Mouse (Mus musculus): ENCODE measurements at regions not wholly inside any gene's neighbourhood (a gene's known extent, or its start where the extent isn't known, plus 50 kb on each side); places are given as distances from the start of the nearest gene placed in this dataset.

DNA sequence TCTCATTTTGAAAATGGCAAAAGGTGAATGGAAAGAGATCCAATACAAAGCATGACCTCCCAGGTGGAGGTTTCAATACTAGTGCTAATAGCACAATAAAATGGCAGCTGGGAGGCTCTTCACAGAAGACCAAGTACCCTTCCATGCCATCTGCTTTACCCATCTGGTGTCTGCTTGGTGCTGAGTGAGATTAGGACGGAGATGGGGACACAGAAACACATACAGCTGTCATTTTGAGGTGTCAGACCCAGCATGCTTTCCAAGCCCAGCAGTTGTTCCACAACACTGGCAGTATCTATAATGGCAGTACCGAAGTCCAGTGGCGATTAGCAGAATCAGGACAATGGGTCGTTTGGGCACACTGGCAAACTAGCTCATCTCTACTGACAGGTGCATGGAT lies 118.9 kb upstream of the 1700064H15Rik start:
- DNase-seq (ENCODE audit: low spot score), result no peak

DNA sequence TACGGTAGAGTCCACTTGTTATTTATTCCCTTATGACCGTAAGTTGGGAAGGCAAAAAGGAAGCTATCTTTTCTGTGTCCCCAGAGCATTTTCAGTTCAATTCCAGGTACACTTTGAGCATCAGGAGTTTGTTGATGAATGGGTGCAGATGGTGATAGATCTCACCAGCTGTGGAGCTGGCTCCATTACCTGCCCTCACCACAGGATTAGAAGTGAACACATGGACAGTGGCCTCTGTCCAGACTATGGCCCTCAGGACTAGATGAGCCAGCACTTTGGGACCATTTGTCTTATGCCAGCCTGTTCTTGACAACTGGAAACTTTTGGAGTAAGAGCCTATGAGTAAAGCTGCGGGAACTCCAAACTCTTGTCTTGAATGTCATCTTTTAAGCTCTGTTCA lies 123.5 kb upstream of the 1700064H15Rik start:
- no peak for DNase-seq (ENCODE audit: low spot score)

DNA sequence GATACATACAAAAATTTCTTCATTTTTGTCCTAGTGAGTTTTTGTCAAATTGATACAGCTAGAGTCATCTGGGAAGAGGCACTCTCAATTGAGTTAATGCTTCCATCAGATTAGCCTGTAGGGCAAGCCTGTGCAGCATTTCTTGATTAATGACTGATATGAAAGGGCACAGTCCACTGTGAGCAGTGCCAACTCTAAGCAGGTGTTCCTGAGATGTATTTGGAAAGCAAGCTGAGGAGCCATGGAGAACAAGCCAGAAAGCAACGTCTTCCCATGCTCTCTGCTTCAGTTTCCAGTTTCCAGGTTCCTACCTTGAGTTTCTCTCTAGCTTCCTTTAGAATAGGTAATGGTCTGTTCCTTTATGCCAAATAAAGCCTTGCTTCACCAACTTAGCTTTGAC lies 125.5 kb upstream of the 1700064H15Rik start:
- no peak for DNase-seq (ENCODE audit: low spot score)

DNA sequence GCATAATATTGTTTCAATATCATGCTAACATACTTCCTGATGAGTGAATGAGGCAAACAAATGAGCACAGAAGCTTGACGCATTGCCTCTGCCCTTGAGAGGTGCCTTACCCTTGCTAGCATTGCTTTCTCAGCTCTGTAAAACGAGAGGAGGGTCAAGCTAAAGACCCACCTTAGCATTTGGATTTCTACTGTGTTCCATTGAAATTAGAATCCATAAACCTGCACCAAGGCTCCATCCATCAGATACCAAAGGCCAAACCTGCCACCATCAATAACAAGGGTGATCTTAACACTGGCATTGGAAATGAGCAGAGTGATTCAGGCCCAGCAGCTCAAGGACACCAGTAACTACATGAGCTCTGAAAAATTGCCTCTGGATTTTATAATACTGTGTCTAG lies 126.2 kb upstream of the 1700064H15Rik start:
- no peak for DNase-seq (ENCODE audit: low spot score)

DNA sequence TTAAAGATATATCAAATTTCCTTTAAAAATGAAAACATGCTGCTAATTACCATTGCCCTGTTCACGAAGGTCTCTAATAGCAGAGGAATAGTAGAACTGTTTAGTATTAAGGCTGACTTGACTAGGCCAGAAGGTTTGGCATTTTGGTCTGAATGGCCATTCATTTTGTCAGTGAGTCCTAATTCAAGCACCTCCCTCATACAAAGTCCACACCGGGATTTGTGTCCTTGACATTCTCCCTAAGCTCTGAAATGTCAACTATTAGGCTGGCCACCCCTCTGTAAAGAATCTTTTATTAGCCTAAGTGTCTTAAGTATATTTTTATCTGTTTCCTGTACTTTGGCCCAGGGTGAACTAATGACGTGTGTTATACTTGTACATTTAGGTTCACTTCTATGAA lies 126.7 kb upstream of the 1700064H15Rik start:
- DNase-seq (ENCODE audit: low spot score), result no peak

DNA sequence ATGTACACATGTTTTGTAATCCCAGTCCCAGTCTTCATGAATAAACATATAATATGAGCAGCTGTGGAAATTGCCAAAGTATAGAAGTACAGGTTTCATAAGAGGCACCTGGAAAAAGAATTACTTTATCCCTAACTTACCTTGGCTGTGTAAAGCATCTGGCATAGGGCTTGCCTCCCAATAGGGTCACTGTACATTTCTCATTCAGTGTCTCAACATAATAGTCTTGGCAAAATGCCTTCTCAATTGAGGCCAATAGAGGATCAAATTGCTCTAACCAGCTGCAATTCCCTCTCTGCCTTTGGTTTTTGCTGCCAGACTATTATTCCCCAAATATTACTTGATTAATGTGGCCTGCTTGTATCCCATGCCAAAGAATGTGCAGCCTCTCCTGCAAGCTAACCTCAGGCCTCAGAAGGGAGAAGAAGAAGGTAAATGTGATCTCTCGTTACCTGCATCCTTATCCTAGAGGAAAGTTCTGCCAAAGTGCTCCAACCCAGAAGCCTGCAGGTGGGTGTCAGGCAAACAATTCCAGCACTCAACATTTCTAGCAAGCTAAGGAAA lies 158.2 kb upstream of the Cp start:
- no peak for DNase-seq (ENCODE audit: low spot score)

DNA sequence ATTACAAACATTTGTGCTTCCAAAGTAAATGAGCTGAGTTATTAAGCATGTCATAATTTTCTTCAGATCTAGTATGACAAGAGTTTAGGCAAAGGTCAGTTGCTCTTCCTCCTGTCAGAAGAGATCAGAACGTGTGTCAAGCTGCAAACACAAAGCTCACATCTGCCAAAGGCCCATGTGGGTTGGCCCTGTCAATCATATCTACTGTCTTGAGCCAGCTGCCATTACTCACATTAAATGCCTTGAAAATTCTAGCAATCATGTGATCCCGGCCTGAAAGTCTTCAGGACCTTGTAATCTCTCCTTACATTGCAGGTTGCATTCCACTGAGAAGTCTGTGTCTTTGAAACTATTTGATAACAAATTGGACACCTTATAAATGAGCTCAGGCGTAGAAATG lies 146.8 kb upstream of the Cp start:
- no peak for DNase-seq (ENCODE audit: low spot score)

DNA sequence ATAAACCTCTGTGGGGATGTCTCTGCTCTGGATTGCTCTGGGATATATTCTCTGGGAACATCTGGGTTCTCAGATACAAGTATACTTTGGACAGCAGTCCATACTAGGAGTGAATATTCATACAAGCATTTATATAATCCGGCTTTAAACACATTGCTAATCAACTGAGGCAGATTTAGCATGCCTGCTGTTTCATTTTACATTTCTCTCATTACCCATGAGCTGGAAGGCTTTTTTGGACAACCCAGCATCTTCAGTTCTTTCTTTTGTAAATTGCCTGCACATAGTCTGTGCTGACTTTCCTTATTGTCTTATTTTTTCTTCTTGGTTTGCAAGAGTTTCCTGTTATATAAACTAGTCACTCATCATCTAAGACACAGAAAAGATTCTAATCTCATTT lies 131.9 kb upstream of the Cp start:
- DNase-seq (ENCODE audit: low spot score), result no peak

DNA sequence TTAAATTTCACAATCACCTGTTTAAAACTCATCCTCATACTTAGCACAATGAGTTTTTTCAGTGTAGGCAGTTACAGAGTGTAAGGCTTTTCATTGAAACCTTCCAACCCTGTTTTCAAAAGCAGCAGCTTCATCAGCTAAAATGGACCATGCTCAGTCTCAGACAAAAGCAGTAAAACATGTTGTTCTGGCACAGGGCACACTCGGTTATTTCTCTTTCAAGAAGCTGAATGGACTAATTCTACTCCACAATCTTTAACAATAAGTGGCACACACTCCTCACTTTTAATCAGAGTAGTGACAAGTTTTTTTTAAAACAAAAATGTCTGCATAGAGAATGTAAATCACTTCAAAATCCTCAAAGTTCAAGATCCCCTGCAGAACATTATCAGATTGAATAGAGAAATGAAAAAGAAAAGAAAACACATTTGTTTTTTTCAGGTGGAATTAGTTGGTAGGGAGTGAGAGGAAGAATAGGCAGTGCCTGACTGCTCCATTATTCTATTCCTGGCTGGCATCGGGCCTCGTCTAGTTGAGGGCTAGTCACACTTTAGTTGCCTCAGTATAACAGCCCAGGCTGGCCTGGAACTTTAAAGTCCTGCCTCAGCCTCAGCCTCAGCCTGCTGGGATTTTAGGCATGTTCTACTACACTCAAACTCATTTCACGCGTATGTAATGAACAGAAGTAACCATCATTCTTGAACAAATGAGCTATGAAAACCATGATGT lies 128.2 kb upstream of the Cp start:
- no peak for DNase-seq (ENCODE audit: low spot score)

DNA sequence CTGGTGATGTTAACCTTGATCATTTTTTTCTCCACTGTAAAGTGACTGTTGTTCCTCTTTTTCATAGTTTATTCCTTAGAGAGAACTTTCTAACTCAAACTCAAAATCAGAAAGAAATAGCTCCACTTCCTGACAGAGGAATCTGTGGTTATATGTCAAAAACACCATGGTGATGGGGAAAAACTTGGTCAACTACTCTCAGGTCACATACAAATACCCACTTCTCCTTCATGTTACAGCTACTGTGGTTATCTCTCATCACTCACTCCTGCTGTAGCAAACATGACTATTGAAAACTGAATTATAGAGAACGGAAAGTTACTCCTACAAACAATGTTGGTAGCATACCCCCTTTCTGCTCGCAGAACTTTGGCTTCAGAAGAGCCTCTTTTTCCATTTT lies 127.1 kb upstream of the Cp start:
- no peak for DNase-seq (ENCODE audit: low spot score)

DNA sequence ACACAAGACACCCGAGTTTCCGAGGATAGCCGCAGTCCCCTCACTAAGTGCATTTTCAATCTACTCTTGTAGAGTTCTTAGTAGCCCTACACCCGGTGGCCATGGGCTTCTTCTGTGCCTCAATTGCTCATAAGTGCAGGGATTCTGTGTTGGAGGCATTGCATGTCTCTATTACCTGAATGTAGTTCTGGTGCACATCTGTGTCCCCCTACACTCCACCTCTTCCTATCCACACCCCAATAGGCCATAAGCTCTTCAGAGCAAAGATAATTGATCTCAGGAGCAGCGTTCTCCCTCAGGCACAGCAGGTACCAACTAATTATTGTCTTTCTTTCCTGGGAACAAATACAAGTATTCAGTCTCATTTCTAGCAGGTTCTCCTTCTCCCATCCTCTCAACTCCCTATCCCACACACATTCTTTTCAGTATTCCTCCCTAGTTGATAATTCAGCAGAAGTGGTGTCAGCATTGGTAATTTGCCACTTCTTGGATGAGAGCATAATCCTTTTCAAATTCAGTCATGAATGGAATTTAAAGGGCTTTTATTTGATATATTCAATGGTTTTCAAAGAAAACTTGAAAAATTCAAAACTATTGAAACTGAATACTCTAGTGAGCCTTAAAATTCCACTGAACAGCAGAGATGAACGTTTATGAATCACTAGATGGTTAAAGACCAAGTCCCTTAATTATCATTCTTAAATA lies 108.7 kb upstream of the Cp start:
- DNase-seq (ENCODE audit: low spot score), result no peak

DNA sequence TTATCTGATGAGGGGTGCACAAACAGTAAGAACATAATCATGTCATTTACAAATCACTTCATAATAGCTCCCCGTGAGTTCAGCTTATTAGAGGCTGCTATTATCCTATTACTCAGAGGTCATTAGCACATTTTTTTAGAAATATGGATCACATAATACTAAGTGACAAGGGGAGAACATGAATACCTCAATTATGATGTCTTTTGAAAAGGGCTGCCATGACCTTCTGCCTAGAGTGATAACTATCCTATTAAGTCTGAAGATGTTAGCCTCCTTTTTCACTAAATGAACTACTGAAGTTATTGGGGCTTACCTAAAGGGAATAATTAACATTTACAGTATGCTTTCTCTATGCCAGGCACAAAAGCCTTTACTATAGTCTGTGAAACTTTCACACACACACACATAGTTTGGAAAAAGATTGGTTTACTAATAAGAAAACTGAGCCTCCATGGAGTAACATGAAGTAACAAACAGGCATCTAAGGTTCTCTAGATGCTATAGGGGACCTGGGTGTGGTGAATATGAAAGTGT lies 108.1 kb upstream of the Cp start:
- no peak for DNase-seq (ENCODE audit: low spot score)

DNA sequence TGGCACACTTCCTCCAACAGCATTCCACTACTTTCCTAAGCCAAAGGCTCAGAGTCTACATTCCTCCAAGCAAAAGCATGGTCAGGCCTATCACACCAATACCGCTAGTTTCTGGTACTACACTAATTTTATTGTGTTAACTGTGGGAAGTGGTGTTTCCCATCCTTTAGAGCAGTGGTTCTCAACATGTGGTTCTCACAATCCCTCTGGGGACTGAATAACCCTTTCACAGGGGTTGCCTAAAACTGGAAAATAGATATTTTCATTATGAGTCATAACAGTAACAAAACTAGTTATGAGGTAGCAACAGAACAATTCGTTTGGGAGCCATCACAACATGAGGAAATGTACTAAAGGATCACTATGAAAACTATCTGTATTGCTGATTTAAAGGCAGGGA lies 74.2 kb upstream of the Cp start:
- no peak for DNase-seq (ENCODE audit: low spot score)

DNA sequence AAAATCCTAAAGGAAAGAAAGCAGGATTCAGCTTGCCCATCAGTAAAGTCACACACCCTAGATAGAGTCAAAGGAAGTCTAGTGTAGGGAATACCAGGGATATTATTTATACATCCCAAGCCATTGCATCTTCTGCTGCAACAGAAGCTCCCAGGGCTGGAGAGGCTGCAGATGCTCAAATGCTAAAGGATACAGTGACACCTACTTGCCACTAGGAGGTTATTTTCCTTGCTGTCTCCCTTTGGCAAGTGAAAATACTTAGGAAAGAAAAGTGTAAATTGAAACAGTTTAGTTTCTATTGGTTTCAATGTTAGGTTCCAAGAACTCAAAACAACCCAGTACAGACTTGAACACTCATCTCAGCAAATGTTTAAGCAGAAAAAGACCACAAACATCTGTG lies 68.4 kb upstream of the Cp start:
- no peak for DNase-seq (ENCODE audit: low spot score)

DNA sequence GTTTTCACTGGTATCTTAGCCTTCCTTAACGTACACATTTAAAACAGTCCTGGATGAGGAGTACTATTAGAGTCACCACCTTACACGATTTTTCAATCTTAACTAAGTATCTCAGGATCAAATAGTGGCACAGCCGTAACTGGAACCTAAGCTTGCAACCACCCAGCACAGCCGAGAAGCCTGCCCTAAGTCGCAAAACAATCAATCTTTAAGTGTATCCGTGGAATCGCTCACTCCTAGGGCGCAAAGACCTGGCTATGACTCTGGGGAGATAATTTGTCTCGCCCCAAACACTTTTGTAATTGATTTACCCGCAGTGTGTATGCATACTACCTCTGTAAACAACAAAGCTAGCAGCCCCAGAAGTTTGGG lies 62.6 kb upstream of the Cp start:
- no peak for DNase-seq (ENCODE audit: low spot score)

DNA sequence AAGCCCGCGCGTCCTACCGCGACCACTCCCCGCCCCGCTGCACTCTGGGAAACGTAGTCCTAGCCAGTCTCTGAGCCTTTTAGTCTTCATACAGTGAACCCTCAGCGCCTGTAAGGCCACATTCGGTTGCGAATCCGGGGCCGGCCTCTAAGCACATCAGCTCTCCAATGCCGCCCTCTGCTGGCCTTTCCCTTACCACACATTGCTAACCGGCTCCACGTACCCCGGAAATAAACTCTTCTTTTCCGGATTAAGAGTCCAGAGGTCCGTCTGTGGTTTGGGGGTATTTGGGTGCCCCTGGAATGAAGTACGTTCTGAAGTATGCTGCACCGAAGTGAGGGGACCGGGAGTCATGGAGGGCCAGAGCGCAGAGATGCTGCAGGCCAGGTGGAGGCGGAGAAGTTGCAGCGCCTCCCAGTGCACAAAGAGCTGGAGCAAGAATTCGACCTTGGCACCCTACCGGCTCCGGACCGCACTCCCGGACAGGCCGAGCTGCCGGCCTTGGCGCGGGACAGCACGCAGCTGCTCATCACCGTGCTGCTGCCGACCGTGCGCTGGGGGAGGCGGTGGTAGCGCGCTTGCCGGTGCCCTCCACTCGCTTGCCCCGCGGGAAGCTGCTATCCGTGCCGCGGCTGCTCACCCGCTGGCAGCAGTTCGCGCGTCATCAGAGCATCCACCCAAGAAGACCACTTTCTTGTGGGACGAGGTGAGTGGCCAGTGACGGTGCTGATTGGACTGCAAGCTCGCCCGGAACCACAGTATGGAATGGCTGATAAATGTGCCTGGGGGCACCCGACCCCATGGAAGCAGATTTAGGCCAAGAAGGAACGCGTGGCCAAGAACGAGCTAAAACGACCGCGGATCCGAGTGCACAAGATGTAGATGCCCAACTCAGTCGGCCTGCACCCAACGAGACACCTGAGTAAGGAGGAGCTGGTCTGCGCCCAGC lies 62.0 kb upstream of the Cp start:
- DNase-seq (ENCODE audit: low spot score), result peak; percentile 97

DNA sequence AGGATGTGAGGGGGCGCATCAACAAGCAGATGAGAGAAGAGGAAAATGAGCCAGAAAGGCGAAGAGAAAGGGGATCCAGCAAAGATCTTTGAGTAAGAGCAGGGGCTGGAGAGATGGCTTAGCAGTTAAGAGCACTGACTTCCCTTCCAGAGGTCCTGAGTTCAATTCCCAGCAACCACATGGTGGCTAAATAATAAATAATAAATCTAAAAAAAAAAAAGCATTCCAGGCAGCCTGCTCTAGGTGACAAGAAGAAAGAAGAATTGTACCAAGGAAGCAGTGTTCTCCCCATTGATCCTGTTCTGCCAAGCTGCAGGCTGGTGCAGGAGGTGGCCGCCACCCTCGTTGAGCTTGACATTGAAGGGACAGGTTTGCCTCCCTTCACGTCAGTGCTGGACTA lies 61.1 kb upstream of the Cp start:
- no peak for DNase-seq (ENCODE audit: low spot score)

DNA sequence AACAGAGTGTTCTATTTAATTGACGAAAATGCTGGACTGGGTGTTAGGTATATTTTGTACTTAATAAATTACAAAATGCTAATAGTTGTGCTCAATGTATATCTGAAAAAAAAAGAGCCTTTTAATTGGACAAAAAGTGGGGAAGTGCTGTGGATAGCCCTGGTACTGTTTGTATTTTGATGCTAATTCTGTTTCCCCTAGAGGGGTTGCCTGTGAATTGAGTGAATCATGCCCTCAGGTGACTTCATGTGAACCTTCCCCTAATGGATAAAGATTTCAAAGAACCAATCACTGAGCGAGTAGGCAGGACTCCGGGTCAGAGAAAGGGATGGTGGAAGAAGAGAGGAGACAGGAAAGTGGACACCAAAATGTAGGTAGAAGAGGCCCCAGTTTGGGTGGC lies 59.7 kb upstream of the Cp start:
- no peak for DNase-seq (ENCODE audit: low spot score)

DNA sequence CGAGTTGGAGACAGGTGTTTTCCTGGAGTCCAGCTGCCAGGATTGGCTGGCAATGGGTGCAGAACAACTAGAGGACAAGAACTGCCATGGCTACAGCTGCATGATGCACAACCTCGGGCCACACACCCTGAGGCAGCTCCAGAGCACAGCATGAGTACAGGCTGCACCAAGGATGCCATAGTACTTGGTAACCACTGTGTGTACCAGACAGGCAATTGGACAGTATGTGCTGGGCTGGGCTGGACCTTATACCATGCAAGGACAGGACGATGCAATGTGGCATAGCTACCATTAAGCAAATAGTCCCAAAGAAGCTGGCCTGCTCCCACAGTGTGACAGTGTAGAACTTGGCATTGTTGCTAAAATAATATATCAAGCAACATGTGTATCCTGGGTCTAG lies 54.6 kb upstream of the Cp start:
- no peak for DNase-seq (ENCODE audit: low spot score)

DNA sequence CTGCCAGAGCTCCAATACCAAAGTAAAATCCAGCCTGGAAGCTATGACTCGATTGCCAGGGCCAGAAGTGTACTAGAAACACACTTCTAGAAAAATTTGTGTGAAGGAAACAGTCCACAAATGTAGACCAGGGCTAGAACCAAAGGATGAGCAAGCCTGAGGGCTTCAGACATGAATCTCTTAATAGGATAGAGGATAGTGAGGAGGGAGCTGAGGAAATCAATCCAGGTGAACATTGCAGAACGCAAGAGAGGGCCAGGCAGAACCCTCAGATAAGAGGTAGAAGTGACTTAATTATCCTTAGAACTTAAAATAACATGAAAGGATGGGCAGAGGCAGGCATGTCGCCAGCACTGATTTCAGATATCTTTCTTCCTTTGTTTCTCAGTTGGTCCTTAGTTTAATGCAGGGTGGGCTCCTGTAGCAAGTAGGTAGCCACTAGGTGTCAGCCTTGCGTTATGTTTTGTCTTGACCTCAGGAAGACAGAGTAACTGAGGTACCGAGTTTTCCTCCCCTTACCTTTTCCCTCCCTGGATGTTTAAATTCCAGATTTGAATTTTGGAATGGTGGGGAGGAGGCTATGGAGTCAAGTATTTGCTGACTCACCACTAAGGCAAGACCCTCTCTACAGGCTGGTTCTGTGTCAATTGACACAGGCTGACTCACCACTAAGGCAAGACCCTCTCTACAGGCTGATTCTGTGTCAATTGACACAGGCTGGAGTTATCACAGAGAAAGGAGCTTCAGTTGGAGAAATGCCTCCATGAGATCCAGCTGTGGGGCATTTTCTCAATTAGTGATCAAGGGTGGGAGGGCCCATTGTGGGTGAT lies 52.2 kb upstream of the Cp start:
- peak; percentile 50 for DNase-seq (ENCODE audit: low spot score)

Measured in gastrocnemius, adult 18-20 months (tissue).